Comparison of ENCODE assay signal across 19 mouse cellular contexts in genomic region chr6:118757533-118758289, GRCm38 (mm10).
DNase-seq lines count a peak whose midpoint lies in the region; ATAC-seq and TF ChIP-seq lines count a peak whose summit lies in the region.
"Had no signal": no experiment of that assay in that cellular context is flagged by ENCODE, and none has a peak within 500 bp of the region (broad histone marks: within the 10 kb centered on the region; RNA-seq: fewer than 3 reads in every experiment).

No protein-coding gene starts in this region.

- H3K9me3 ChIP-seq in lung, embryonic 14.5 days (ENCODE audit: low read depth, low read length), result no peaks in the 10 kb centered on the region
- no peaks in the 10 kb centered on the region for H3K9me3 ChIP-seq in liver, postnatal 0 days (ENCODE audit: low read length)
- H3K9me3 ChIP-seq in hindbrain, embryonic 14.5 days (ENCODE audit: control insufficient read depth, low read length), result no peaks in the 10 kb centered on the region
- H3K9me3 ChIP-seq in forebrain, embryonic 16.5 days (ENCODE audit: control insufficient read depth, low read length), result no peaks in the 10 kb centered on the region
- H3K9me3 ChIP-seq: embryonic facial prominence, embryonic 15.5 days; forebrain, embryonic 15.5 days; heart, embryonic 10.5 days; limb, embryonic 13.5 days; neural tube, embryonic 12.5 days had no signal

- H3K36me3 ChIP-seq in lung, embryonic 14.5 days (ENCODE audit: insufficient read depth), result no peaks in the 10 kb centered on the region
- no peaks in the 10 kb centered on the region for H3K36me3 ChIP-seq in liver, postnatal 0 days (replicated peaks; ENCODE audit: insufficient read depth, low read length)
- no peaks in the 10 kb centered on the region for H3K36me3 ChIP-seq in hindbrain, embryonic 14.5 days (replicated peaks; ENCODE audit: control insufficient read depth, insufficient read depth)
- H3K36me3 ChIP-seq in forebrain, embryonic 16.5 days (ENCODE audit: control insufficient read depth, insufficient read depth), result no peaks in the 10 kb centered on the region
- H3K36me3 ChIP-seq: embryonic facial prominence, embryonic 15.5 days; forebrain, embryonic 15.5 days; neural tube, embryonic 12.5 days had no signal

- no peak for DNase-seq in lung, embryonic 14.5 days
- no peak for DNase-seq in lung, adult 2 months
- DNase-seq in liver, postnatal 0 days, result peak; percentile 34
- DNase-seq in hindbrain, embryonic 14.5 days (ENCODE audit: low spot score), result no peak
- DNase-seq: adrenal gland, adult 8-10 months; cerebellum, adult 11-12 months; gastrocnemius, postnatal 14 days; kidney, adult 8-10 months; kidney, postnatal 4 days; lung, postnatal 36 days had no signal

- WGBS in lung, embryonic 14.5 days, result 69% methylated on average over 12 of the region's 12 CpGs
- 79% methylated on average over 12 of the region's 12 CpGs for WGBS in lung, adult 2 months
- 65% methylated on average over 12 of the region's 12 CpGs for WGBS in bone marrow, adult 2 months
- WGBS in liver, postnatal 0 days (ENCODE audit: insufficient replicate concordance), result 53% methylated on average over 12 of the region's 12 CpGs
- 79% methylated on average over 12 of the region's 12 CpGs for WGBS in hindbrain, embryonic 14.5 days
- 67% methylated on average over 12 of the region's 12 CpGs for WGBS in forebrain, embryonic 16.5 days

- TF ChIP-seq CTCF in lung, embryonic 14.5 days (IDR thresholded peaks at IDR 0.05; ENCODE audit: low read depth), result no peak
- no peak for TF ChIP-seq CTCF in lung, adult 2 months (IDR thresholded peaks at IDR 0.05; ENCODE audit: insufficient read depth, low read length)
- no peak for TF ChIP-seq CTCF in bone marrow, adult 2 months (IDR thresholded peaks at IDR 0.05; ENCODE audit: control insufficient read depth, insufficient read depth, low read length)
- no peak for TF ChIP-seq CTCF in liver, postnatal 0 days (IDR thresholded peaks at IDR 0.05; ENCODE audit: low read depth)

- no peak overlapping the region for H3K9ac ChIP-seq in lung, embryonic 14.5 days
- H3K9ac ChIP-seq in liver, postnatal 0 days (replicated peaks), result peak overlapping the region; percentile 38
- H3K9ac ChIP-seq in hindbrain, embryonic 14.5 days, result no peak overlapping the region
- no peak overlapping the region for H3K9ac ChIP-seq in forebrain, embryonic 16.5 days (replicated peaks; ENCODE audit: low read depth, low read length)
- H3K9ac ChIP-seq: embryonic facial prominence, embryonic 15.5 days; forebrain, embryonic 15.5 days; limb, embryonic 13.5 days; neural tube, embryonic 12.5 days had no signal

- H3K27me3 ChIP-seq in lung, embryonic 14.5 days (ENCODE audit: insufficient read depth, low read length), result no peaks in the 10 kb centered on the region
- no peaks in the 10 kb centered on the region for H3K27me3 ChIP-seq in liver, postnatal 0 days (ENCODE audit: insufficient read depth, low read length)
- H3K27me3 ChIP-seq in hindbrain, embryonic 14.5 days (ENCODE audit: control insufficient read depth, insufficient read depth, low read length), result no peaks in the 10 kb centered on the region
- no peaks in the 10 kb centered on the region for H3K27me3 ChIP-seq in forebrain, embryonic 16.5 days (replicated peaks; ENCODE audit: control insufficient read depth, insufficient read depth, low read length)
- H3K27me3 ChIP-seq: embryonic facial prominence, embryonic 15.5 days; forebrain, embryonic 15.5 days; limb, embryonic 13.5 days; neural tube, embryonic 12.5 days had no signal

- no peak overlapping the region for H3K4me3 ChIP-seq in lung, embryonic 14.5 days (ENCODE audit: low read depth, low read length)
- H3K4me3 ChIP-seq in lung, adult 2 months (replicated peaks; ENCODE audit: extremely low read depth, low read depth, low read length), result no peak overlapping the region
- no peak overlapping the region for H3K4me3 ChIP-seq in bone marrow, adult 2 months (replicated peaks; ENCODE audit: control insufficient read depth, low read depth, low read length)
- peak overlapping the region; percentile 33 for H3K4me3 ChIP-seq in liver, postnatal 0 days (ENCODE audit: low read depth, low read length)
- no peak overlapping the region for H3K4me3 ChIP-seq in hindbrain, embryonic 14.5 days (replicated peaks; ENCODE audit: low read length)
- H3K4me3 ChIP-seq in forebrain, embryonic 16.5 days (replicated peaks; ENCODE audit: low read length), result no peak overlapping the region
- H3K4me3 ChIP-seq: embryonic facial prominence, embryonic 15.5 days; forebrain, embryonic 15.5 days; heart, embryonic 10.5 days; limb, embryonic 13.5 days; neural tube, embryonic 12.5 days had no signal

- no peak for TF ChIP-seq EP300 in liver, postnatal 0 days (IDR thresholded peaks at IDR 0.05; ENCODE audit: low read depth)

- TF ChIP-seq POLR2A in lung, adult 2 months (IDR thresholded peaks at IDR 0.05; ENCODE audit: borderline replicate concordance, extremely low read depth, low read depth, low read length), result no peak
- no peak for TF ChIP-seq POLR2A in bone marrow, adult 2 months (IDR thresholded peaks at IDR 0.05; ENCODE audit: borderline replicate concordance, control insufficient read depth, low read depth, low read length)

- no peak overlapping the region for H3K4me2 ChIP-seq in lung, embryonic 14.5 days
- H3K4me2 ChIP-seq in liver, postnatal 0 days (ENCODE audit: low read depth, low read length), result peak overlapping the region; percentile 68
- no peak overlapping the region for H3K4me2 ChIP-seq in hindbrain, embryonic 14.5 days (replicated peaks)
- no peak overlapping the region for H3K4me2 ChIP-seq in forebrain, embryonic 16.5 days (ENCODE audit: low read length)
- H3K4me2 ChIP-seq: embryonic facial prominence, embryonic 15.5 days; forebrain, embryonic 15.5 days; limb, embryonic 13.5 days; neural tube, embryonic 12.5 days had no signal

- H3K27ac ChIP-seq in lung, embryonic 14.5 days (ENCODE audit: low read depth), result peak overlapping the region; percentile 8; the same call in 1 of the 2 replicates
- peak overlapping the region; percentile 10; the same call in 1 of the 2 replicates for H3K27ac ChIP-seq in bone marrow, adult 2 months (ENCODE audit: control insufficient read depth, insufficient read depth, low read depth, low read length, poor library complexity)
- H3K27ac ChIP-seq in liver, postnatal 0 days (ENCODE audit: low read depth), result peak overlapping the region; percentile 79
- H3K27ac ChIP-seq in hindbrain, embryonic 14.5 days, result no peak overlapping the region
- H3K27ac ChIP-seq in forebrain, embryonic 16.5 days (ENCODE audit: low read length), result no peak overlapping the region
- H3K27ac ChIP-seq: embryonic facial prominence, embryonic 15.5 days; forebrain, embryonic 15.5 days; heart, embryonic 10.5 days; limb, embryonic 13.5 days; neural tube, embryonic 12.5 days had no signal

- no peak for ATAC-seq in lung, embryonic 14.5 days (ENCODE audit: insufficient read depth)
- peak; percentile 54 for ATAC-seq in erythroblast, adult 5-6 weeks (replicated peaks; ENCODE audit: low FRiP score, poor library complexity, severe bottlenecking)
- peak; percentile 81 for ATAC-seq in liver, postnatal 0 days
- ATAC-seq in hindbrain, embryonic 14.5 days (ENCODE audit: low FRiP score), result no peak
- ATAC-seq in forebrain, embryonic 16.5 days, result no peak
- ATAC-seq: forebrain, embryonic 15.5 days; midbrain, embryonic 16.5 days had no signal

- H3K4me1 ChIP-seq in lung, embryonic 14.5 days (ENCODE audit: insufficient read depth), result no peaks in the 10 kb centered on the region
- no peaks in the 10 kb centered on the region for H3K4me1 ChIP-seq in lung, adult 2 months (ENCODE audit: control insufficient read depth, insufficient read depth, low read length)
- no peaks in the 10 kb centered on the region; the same call in 1 of the 2 replicates for H3K4me1 ChIP-seq in bone marrow, adult 2 months (ENCODE audit: control insufficient read depth, insufficient read depth, low read length)
- peaks cover 15% of the 10 kb centered on the region for H3K4me1 ChIP-seq in liver, postnatal 0 days (ENCODE audit: insufficient read depth)
- H3K4me1 ChIP-seq in hindbrain, embryonic 14.5 days (replicated peaks; ENCODE audit: control insufficient read depth, insufficient read depth, low read length), result no peaks in the 10 kb centered on the region
- H3K4me1 ChIP-seq in forebrain, embryonic 16.5 days (replicated peaks; ENCODE audit: control insufficient read depth, insufficient read depth, low read length), result peaks cover 19% of the 10 kb centered on the region

Comparison
In these comparisons a context has a peak if more than half of its experiments do, and no peak if none do; other contexts are left out.
1. ATAC-seq: peak in erythroblast, adult 5-6 weeks (single experiment) and liver, postnatal 0 days (single experiment); none in lung, embryonic 14.5 days (single experiment), hindbrain, embryonic 14.5 days (single experiment) and forebrain, embryonic 16.5 days (single experiment).
2. H3K27ac ChIP-seq: peak in lung, embryonic 14.5 days (single experiment), bone marrow, adult 2 months (single experiment) and liver, postnatal 0 days (single experiment); none in hindbrain, embryonic 14.5 days (single experiment) and forebrain, embryonic 16.5 days (single experiment).